ENCODE assay signal across 12 mouse cellular contexts in genomic region chr9:21845381-21846080, GRCm38 (mm10). TPM values are rescaled to one million over a fixed set of nuclear protein-coding genes. Genes with fewer than 3 reads are reported as not detected.
DNase-seq lines count a peak whose midpoint lies in the region; ATAC-seq lines count a peak whose summit lies in the region.
"Had no signal": no experiment of that assay in that cellular context is flagged by ENCODE, and none has a peak within 500 bp of the region (broad histone marks: within the 10 kb centered on the region; RNA-seq: fewer than 3 reads in every experiment).

No protein-coding gene starts in this region.

- 42% methylated on average over 14 of the region's 14 CpGs for WGBS in limb, embryonic 11.5 days

- DNase-seq in CD4-positive, CD25-positive, alpha-beta regulatory T cell, adult 2 months (ENCODE audit: low read depth, low spot score), result peak; percentile 44
- DNase-seq in urinary bladder, postnatal 14 days (ENCODE audit: low spot score), result peak; percentile 54
- DNase-seq in urinary bladder, adult 2 months (ENCODE audit: low spot score), result no peak
- DNase-seq in limb, embryonic 11.5 days (ENCODE audit: low spot score), result peak; percentile 45
- peak; percentile 58 for DNase-seq in yolk sac, embryonic 10.5 days (ENCODE audit: low spot score)
- DNase-seq in adrenal gland, postnatal 36 days, result no peak
- no peak for DNase-seq in ovary, postnatal 10 days (ENCODE audit: low spot score)
- DNase-seq: cerebellum, adult 11-12 months; gastrocnemius, postnatal 14 days; layer of hippocampus, adult 9-11 months had no signal

- H3K9ac ChIP-seq in limb, embryonic 11.5 days (ENCODE audit: low read length), result no peak overlapping the region
- H3K9ac ChIP-seq: neural tube, embryonic 13.5 days had no signal

- H3K27me3 ChIP-seq in limb, embryonic 11.5 days (ENCODE audit: control insufficient read depth, insufficient read depth, low read length), result no peaks in the 10 kb centered on the region
- H3K27me3 ChIP-seq: neural tube, embryonic 13.5 days had no signal

- no peak overlapping the region for H3K27ac ChIP-seq in limb, embryonic 11.5 days (replicated peaks; ENCODE audit: low read depth, low read length)

- H3K4me3 ChIP-seq in limb, embryonic 11.5 days (ENCODE audit: low read depth, low read length), result no peak overlapping the region
- H3K4me3 ChIP-seq: neural tube, embryonic 13.5 days had no signal

- no peak overlapping the region for H3K4me2 ChIP-seq in limb, embryonic 11.5 days (ENCODE audit: low read depth, severe bottlenecking)
- H3K4me2 ChIP-seq: neural tube, embryonic 13.5 days had no signal

- no peak for ATAC-seq in CD4-positive, CD25-positive, alpha-beta regulatory T cell, adult 4 months
- 0 out of 2 replicates have a peak, but pooled peaks have one; percentile 13 for ATAC-seq in limb, embryonic 11.5 days (ENCODE audit: insufficient number of reproducible peaks, low FRiP score, low TSS enrichment, low read depth)

- H3K4me1 ChIP-seq in limb, embryonic 11.5 days (ENCODE audit: control insufficient read depth, insufficient read depth, low read length), result peaks cover 41% of the 10 kb centered on the region

- no peaks in the 10 kb centered on the region for H3K9me3 ChIP-seq in limb, embryonic 11.5 days (ENCODE audit: control insufficient read depth, low read length)
- H3K9me3 ChIP-seq: neural tube, embryonic 13.5 days had no signal

- peaks cover 5% of the 10 kb centered on the region for H3K36me3 ChIP-seq in limb, embryonic 11.5 days (ENCODE audit: control insufficient read depth, insufficient read depth, low read length)
- H3K36me3 ChIP-seq: neural tube, embryonic 13.5 days had no signal

RNA-seq across cellular contexts. Expression of gene Dock6, which starts 6.9 kb away (rescaled TPM):
- polyA plus RNA-seq in CD4-positive, CD25-positive, alpha-beta regulatory T cell, adult 4 months (2017; shearing (Covaris generic)), result 1 to 10 TPM in 1 of 2 experiments, under 1 TPM in 1; 0.61 to 1.4 TPM
- 89.2 and 102 TPM in 2 replicates for polyA plus RNA-seq in urinary bladder, adult 2 months (2012; rRNA removed)
- polyA plus RNA-seq in limb, embryonic 11.5 days (2014; fragmentation: Nextera tagmentation; extraction: Ambion mirVana), result 37.4 and 42.7 TPM in 2 replicates
- total RNA-seq in adrenal gland, postnatal 36 days (2021), result 10 to 100 TPM; 31.2 to 40.7 TPM

RNA-seq across cellular contexts. Expression of gene Angptl8, which starts 10.2 kb away (rescaled TPM):
- not detected for polyA plus RNA-seq in CD4-positive, CD25-positive, alpha-beta regulatory T cell, adult 4 months (2017; shearing (Covaris generic))
- 1.2 and 2.0 TPM in 2 replicates for polyA plus RNA-seq in urinary bladder, adult 2 months (2012; rRNA removed)
- 0.64 and 0.82 TPM in 2 replicates for polyA plus RNA-seq in limb, embryonic 11.5 days (2014; fragmentation: Nextera tagmentation; extraction: Ambion mirVana)
- 1 to 10 TPM; 7.5 to 8.7 TPM for total RNA-seq in adrenal gland, postnatal 36 days (2021)
- total RNA-seq: gastrocnemius, postnatal 14 days had no signal

RNA-seq across cellular contexts. Expression of gene Kank2, which starts 47.0 kb away (rescaled TPM):
- polyA plus RNA-seq in CD4-positive, CD25-positive, alpha-beta regulatory T cell, adult 4 months (2017; shearing (Covaris generic)), result not detected
- 44.6 and 77.0 TPM in 2 replicates for polyA plus RNA-seq in urinary bladder, adult 2 months (2012; rRNA removed)
- polyA plus RNA-seq in limb, embryonic 11.5 days (2014; fragmentation: Nextera tagmentation; extraction: Ambion mirVana), result 11.6 and 12.7 TPM in 2 replicates
- 10 to 100 TPM; 31.2 to 38.3 TPM for total RNA-seq in adrenal gland, postnatal 36 days (2021)

Comparison
In these comparisons a context has a peak if more than half of its experiments do, and no peak if none do; other contexts are left out.
1. DNase-seq: peak in CD4-positive, CD25-positive, alpha-beta regulatory T cell, adult 2 months (single experiment), urinary bladder, postnatal 14 days (single experiment), limb, embryonic 11.5 days (single experiment) and yolk sac, embryonic 10.5 days (single experiment); none in urinary bladder, adult 2 months (single experiment), adrenal gland, postnatal 36 days (0 of 2) and ovary, postnatal 10 days (single experiment).
2. RNA of gene Dock6, which starts 6.9 kb away (polyA plus RNA-seq): 89.2 to 102 TPM in urinary bladder, adult 2 months and 37.4 to 42.7 TPM in limb, embryonic 11.5 days; 0.61 to 1.4 TPM in CD4-positive, CD25-positive, alpha-beta regulatory T cell, adult 4 months; every median in the first group is over 10 times any median in the second.
3. RNA of gene Kank2, which starts 47.0 kb away (polyA plus RNA-seq): 44.6 to 77.0 TPM in urinary bladder, adult 2 months and 11.6 to 12.7 TPM in limb, embryonic 11.5 days; not detected in CD4-positive, CD25-positive, alpha-beta regulatory T cell, adult 4 months; every median in the first group is over 10 times any median in the second.